Mouse (Mus musculus) E14TG2a.4 (cell line): ENCODE results near the gene Kdm4b.

Experiments
- CTCF ChIP-seq: conservative IDR thresholded peaks from 2 replicates; pipeline ENCODE4 v1.5.1; 2014; ENCODE audit warnings: low read length
- NANOG ChIP-seq: IDR thresholded peaks from 2 replicates; pipeline ENCODE4 v1.6.1; 2014; ENCODE audit warnings: borderline replicate concordance, low read length, mixed read lengths
- POU5F1 ChIP-seq: IDR thresholded peaks from 2 replicates; pipeline ENCODE4 v1.6.1; 2014; ENCODE audit warnings: low read length, borderline replicate concordance

DNA sequence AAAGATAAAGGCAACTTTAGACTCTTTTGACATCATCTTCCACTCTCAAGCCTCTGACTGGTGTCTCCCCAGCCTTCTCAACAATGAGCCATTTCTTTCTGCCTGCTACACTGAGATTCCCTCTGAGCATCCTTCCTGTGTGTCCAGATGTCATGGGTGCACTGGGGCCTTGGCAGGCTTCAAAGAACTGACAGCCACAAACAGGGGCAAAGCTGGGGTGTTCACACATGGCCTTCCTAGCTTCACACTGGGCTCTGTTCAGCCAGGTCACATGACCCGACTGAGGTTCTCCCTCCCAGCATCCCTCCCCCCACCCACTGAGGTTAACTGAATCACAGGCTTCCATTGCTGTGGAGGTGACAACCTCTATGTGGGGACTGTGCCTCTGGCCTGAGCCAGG, 29.7 kb upstream of the Kdm4b start:
- TF ChIP-seq CTCF (no peak), POU5F1 (no peak), NANOG (no peak)
